Mouse (Mus musculus) embryo, embryonic 11 days (tissue): ENCODE results near the gene Slc39a9.

Experiments used
- DNase-seq: peaks from one replicate; pipeline ENCODE4 v3.0.0-alpha.2; 2015

The Slc39a9 gene

DNA sequence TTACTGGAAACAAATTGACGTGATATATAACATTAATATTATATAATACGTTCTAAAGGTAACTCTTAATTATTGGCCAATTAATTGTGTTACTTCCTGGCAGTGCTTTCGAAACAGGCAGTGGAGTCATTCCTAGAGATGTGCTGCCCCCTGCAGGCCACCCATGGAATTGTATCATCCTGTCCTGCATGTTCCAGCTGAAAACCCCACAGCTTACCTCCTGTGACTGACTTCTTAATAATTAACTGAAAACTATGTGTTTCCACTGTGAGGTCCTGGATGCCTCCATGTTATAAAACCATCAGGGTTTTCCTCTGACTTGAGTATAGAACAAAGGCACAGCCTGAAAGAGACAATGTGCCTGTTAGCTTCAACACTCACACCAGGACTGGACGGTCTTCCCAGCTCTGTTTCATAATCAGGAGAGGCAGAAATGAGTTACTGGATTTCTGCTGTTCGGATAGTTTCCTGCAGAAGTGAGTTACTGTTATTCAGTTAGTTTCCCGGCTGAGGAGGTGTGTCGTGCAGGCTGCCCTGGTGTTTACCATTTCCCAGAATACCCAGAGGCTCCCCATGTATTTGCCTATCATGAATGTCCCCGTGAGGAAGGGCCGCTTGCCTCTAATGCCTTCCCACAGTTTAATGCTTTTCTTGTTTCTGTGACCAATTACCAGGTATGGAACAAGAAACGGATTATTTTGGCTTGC, 81.3 kb downstream of the Slc39a9 start:
- peak; percentile 77 for DNase-seq

DNA sequence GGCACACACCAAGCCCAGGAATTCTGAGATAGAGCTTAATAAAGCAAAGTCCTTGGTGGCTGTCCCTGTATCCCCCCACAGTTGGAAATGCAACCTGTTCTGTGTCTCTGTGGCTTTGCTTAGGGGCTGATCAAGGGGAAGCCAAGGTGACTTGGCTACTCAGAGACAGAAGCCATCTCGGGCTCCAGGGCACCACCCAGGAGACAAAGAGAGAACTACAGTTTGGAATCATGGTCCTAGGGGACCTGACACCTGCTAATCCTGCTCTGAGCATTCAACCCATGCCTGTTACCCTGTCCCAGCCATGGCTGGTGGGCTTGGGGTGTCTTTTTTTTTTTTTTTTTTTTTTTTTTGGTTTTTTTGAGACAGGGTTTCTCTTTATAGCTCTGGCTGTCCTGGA, 84.5 kb downstream of the Slc39a9 start:
- no peak for DNase-seq

DNA sequence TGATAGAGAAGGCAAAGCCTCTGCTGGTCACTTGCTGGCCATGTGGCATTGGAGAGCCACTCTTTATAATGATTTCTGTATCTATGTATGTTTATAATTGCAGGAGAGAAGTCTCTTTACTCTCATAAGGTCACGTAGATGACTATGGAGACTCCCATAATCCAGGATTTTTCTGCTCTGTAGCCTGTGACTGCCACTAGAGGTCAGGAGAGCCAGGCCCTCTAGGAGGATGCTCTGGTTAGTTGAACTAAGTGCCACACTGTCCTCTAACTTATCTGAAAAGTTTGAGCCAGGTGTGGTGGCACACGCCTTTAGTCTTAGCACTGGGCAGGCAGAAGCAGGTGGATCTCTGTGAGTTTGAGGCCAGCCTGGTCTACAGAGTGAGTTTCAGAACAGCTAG, 85.1 kb downstream of the Slc39a9 start:
- DNase-seq, result peak; percentile 21

DNA sequence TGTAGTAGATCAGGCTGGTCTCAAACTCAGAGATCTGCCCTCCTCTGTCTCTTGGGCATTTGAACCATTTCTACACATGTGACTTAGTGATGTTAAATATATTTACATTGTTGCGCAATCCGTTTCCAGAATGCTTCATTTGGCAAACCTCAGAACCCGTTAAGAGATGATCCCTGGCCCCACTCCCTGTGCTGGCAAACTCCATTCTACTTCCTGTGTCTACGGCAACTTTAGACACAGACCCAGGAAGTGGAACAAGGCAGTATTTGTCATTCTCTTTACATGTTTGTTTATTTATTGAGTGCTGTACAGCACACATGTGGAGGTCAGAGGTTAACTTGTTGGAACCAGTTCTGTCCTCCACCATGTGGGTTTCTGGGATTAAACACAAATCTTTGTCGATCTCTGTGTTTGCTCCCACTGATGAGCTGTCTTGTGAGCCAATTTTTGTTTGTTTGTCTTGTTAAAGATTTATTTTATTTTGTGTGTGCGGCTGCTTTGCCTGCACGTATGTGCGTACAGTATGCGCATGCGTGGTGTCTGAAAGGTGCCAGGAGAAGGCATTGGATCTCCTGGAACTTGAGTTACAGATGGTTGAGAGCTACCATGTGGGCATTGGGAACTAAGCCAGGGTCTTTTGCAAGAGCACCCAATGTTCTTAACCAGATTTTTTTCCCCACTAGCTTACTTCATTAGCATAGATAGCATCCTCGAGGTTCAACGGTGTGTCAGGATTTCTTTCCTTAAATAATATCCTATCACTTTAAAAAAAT, 86.3 kb downstream of the Slc39a9 start:
- no peak for DNase-seq

DNA sequence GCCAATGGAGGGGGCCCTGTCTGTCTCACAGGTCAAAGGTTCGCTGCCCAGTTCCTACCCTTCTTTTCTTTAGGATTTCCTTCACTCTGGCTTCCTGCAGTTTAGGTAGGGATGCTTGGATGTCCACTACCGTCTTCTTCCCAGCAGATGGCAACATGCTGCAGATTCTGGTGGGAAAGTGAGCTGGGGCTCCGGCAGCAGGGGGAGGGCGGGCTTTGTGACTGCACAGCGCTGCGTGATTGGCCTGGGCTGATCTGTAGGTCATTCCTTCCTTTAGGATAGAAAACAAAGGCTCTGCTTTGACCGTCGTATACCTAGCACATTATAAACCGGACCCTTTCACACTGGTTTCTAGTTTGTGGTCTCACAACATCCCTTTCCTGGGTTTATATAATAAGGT, 86.9 kb downstream of the Slc39a9 start:
- DNase-seq, result peak; percentile 88
